Mouse (Mus musculus): ENCODE data around the gene Csde1.

- TF ChIP-seq POLR2A (IDR thresholded peaks at IDR 0.05; ENCODE audit: insufficient read depth, low read depth, low read length) (no peak), CTCF (IDR thresholded peaks at IDR 0.05) (peak; percentile 56)
Measured at GRCm38 (mm10) chr3:103100735-103101134, 80.5 kb downstream of the Csde1 start.
